Mouse (Mus musculus) heart, postnatal 0 days (tissue): ENCODE results near the gene Calm4. TPM values are rescaled to one million over a fixed set of nuclear protein-coding genes. Genes with fewer than 3 reads are reported as not detected.

Source experiments
- ATAC-seq: fragments of 200-750 bp; cut with Nextera tagmentation; 2 replicates; pipeline ENCODE4 v1.8.0; 2017; ENCODE audit warnings: low read depth, moderate number of reproducible peaks, moderate library complexity; ENCODE audit not compliant: insufficient read depth
- DNase-seq: peaks from one replicate; pipeline ENCODE4 v3.0.0-alpha.2; 2016; ENCODE audit warnings: low spot score
- H3K27ac ChIP-seq: fragments of 300-500 bp; sonication (generic); 2 replicates; pipeline ENCODE4 v1.5.1; 2014; ENCODE audit warnings: low read depth, mild to moderate bottlenecking
- H3K27me3 ChIP-seq: fragments of 300-500 bp; sonication (generic); 2 replicates; pipeline ENCODE4 v1.6.1; 2014; ENCODE audit warnings: low read length, mixed read lengths; ENCODE audit not compliant: control insufficient read depth, insufficient read depth
- H3K36me3 ChIP-seq: fragments of 300-500 bp; sonication (generic); replicated peaks from 2 replicates; pipeline ENCODE4 v1.6.1; 2014; ENCODE audit warnings: low read length, mixed read lengths; ENCODE audit not compliant: control insufficient read depth, insufficient read depth
- H3K4me1 ChIP-seq: fragments of 300-500 bp; sonication (generic); 2 replicates; pipeline ENCODE4 v1.6.1; 2014; ENCODE audit warnings: antibody characterized with exemption; ENCODE audit not compliant: control insufficient read depth, insufficient read depth
- H3K4me2 ChIP-seq: fragments of 300-500 bp; sonication (generic); 2 replicates; pipeline ENCODE4 v1.6.1; 2014; ENCODE audit warnings: low read depth, mild to moderate bottlenecking, low read length, moderate library complexity
- H3K4me3 ChIP-seq: fragments of 300-500 bp; sonication (generic); 2 replicates; pipeline ENCODE4 v1.5.1; 2014; ENCODE audit warnings: low read depth, low read length
- H3K9ac ChIP-seq: fragments of 300-500 bp; sonication (generic); replicated peaks from 2 replicates; pipeline ENCODE4 v1.6.1; 2014; ENCODE audit warnings: low read depth, low read length, mixed read lengths
- H3K9me3 ChIP-seq: fragments of 300-500 bp; sonication (generic); replicated peaks from 2 replicates; pipeline ENCODE4 v1.6.1; 2016; ENCODE audit warnings: low read length; ENCODE audit not compliant: control insufficient read depth
- CTCF ChIP-seq: IDR thresholded peaks from 2 replicates; pipeline ENCODE4 v1.5.1; 2016; ENCODE audit warnings: antibody characterized with exemption, control low read depth, low read depth
- EP300 ChIP-seq: IDR thresholded peaks from 2 replicates; pipeline ENCODE4 v1.6.1; 2016; ENCODE audit warnings: antibody characterized with exemption, low read depth
- WGBS: fragments of 180-500 bp; shearing (Covaris S2); extraction: QIAGEN DNeasy Blood & Tissue Kit; methylation state at CpG from one replicate; pipeline ENCODE4 v1.1.7; 2014; 5-methylcytosine and 5-hydroxymethylcytosine counted together
- polyA plus RNA-seq: library from polyadenylated mRNA; unstranded; fragments of >200 nt; fragmentation: Nextera tagmentation; extraction: Ambion mirVana; gene quantifications from 2 replicates; pipeline ENCODE4 v1.2.1, GENCODE M21; 2015
- total RNA-seq: library from RNA; depleted of rRNA; stranded (reverse); fragments of >200 nt; gene quantifications from 2 replicates; pipeline ENCODE4 v1.2.3, GENCODE M21; 2014; ENCODE audit warnings: low replicate concordance

Calm4 gene
- total and polyA plus RNA-seq, 2 experiments from 2014 or later, result not detected

- TF ChIP-seq CTCF (no peak), EP300 (no peak)
- Histone ChIP-seq H3K4me3 (no peak within 1 kb of the TSS), H3K4me1 (peaks cover 13% of the 10 kb centered on the region), H3K27ac (0 out of 2 replicates have a peak within 1 kb of the TSS, but pooled peaks have one; percentile 38), H3K36me3 (no peaks in the 10 kb centered on the region), H3K27me3 (no peaks in the 10 kb centered on the region), H3K4me2 (no peak within 1 kb of the TSS), H3K9ac (no peak within 1 kb of the TSS), H3K9me3 (no peaks in the 10 kb centered on the region)
- no peak for ATAC-seq
- WGBS, result 85% methylated on average over 13 of the region's 13 CpGs
- no peak for DNase-seq
Measured at GRCm38 (mm10) chr13:3804186-3804585, 33.4 kb upstream of the Calm4 start, which contains the start of gene Calml3. TSS of gene Calml3 (minus strand) at chr13:3804316.

GRCm38 (mm10) chr13:3805132-3805531, 32.4 kb upstream of the Calm4 start:
- Histone ChIP-seq H3K4me1 (peaks cover 4% of the 10 kb centered on the region), H3K4me3 (no peak overlapping the region), H3K27me3 (no peaks in the 10 kb centered on the region), H3K4me2 (no peak overlapping the region), H3K36me3 (no peaks in the 10 kb centered on the region), H3K9ac (no peak overlapping the region), H3K9me3 (no peaks in the 10 kb centered on the region), H3K27ac (0 out of 2 replicates have a peak overlapping the region, but pooled peaks have one; percentile 38)
- WGBS, result 49% methylated on average over 2 of the region's 2 CpGs
- TF ChIP-seq CTCF (no peak), EP300 (no peak)
- DNase-seq (no peak), ATAC-seq (no peak)

GRCm38 (mm10) chr13:3805638-3806037, 31.9 kb upstream of the Calm4 start:
- Histone ChIP-seq H3K27ac (peak overlapping the region; percentile 38; the same call in 1 of the 2 replicates), H3K4me2 (no peak overlapping the region), H3K27me3 (no peaks in the 10 kb centered on the region), H3K4me3 (no peak overlapping the region), H3K4me1 (peaks cover 4% of the 10 kb centered on the region; the same call in 1 of the 2 replicates), H3K9ac (no peak overlapping the region), H3K36me3 (no peaks in the 10 kb centered on the region), H3K9me3 (no peaks in the 10 kb centered on the region)
- WGBS, result 59% methylated on average over 5 of the region's 5 CpGs
- ATAC-seq, result no peak
- DNase-seq, result no peak
- TF ChIP-seq CTCF (no peak), EP300 (no peak)

DNA sequence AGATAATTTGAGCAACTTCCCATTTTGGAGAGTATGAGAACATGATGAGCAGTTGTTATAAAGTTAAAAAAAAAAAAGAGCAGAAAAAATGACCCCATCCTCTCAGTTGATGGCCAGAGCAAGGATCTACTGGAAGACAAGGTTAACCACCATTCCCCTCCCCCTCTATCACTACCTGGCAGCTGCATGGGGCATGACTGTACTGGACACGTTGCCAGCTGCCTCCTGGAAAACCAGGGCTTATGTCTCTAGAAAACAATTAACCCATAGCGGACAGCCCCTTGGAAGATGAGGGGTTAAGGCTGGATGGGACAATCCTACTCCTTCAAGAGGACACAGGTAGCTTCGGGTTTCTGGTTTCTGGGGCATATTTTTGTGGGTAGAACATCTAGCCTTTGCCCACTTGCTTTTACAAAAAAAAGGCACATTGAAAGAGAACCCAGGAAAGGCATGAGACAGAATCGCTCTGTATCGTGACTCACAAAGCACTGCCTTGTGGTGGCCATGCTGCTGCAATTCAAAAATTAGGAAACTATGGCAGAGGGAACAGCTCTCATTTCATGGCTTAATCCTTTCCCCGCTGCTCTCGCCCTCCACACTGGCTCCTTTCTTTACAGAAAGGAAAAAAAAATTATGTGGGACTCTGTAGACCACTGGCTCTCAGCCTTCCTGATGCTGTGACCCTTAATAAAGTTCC, 30.3 kb upstream of the Calm4 start:
- Histone ChIP-seq H3K36me3 (no peaks in the 10 kb centered on the region), H3K4me1 (peaks cover 4% of the 10 kb centered on the region; the same call in 1 of the 2 replicates), H3K27ac (no peak overlapping the region), H3K9ac (no peak overlapping the region), H3K4me2 (no peak overlapping the region), H3K27me3 (no peaks in the 10 kb centered on the region), H3K9me3 (no peaks in the 10 kb centered on the region), H3K4me3 (no peak overlapping the region)
- ATAC-seq (no peak), DNase-seq (no peak)
- no peak for TF ChIP-seq CTCF
- no peak for TF ChIP-seq EP300
- 78% methylated on average over 7 of the region's 7 CpGs for WGBS

DNA sequence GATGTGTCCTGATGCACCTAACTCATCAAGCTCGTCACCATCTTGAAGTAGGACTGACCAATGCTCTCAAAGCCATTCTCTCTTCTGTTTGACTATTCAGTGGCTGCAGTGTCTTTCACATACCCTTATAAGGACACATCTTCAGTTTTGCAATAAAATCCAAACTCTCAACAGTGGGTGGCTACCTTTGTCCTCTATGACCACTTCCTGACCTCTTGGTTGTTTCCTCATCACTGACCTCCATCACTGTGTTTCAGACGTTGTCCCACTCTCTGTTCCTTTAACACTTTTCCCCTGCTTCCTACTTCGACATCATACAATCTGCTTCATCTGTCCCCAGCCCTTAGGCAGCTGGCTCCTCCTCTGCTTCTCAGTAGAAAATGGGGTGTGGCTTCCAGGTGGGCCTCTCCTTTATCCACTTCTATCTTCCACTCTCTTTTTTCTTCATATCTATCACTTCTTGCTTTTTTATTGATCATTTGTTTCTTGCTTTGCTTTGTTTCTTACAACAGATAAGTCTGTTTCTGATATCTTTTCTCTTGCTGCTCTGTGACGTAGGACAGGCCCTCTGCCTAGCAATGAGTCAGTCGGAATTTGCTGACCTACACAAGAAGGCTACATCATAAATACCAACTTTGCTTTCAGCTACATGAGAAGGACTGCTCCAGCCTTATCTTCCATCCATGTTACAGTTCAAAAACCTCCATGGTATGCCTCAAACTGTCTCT, 19.4 kb upstream of the Calm4 start:
- H3K4me3 ChIP-seq, result no peak overlapping the region
- no peak overlapping the region for H3K9ac ChIP-seq
- H3K36me3 ChIP-seq, result no peaks in the 10 kb centered on the region
- H3K9me3 ChIP-seq, result no peaks in the 10 kb centered on the region
- no peak overlapping the region for H3K27ac ChIP-seq
- DNase-seq (no peak), ATAC-seq (no peak)
- TF ChIP-seq EP300 (no peak), CTCF (no peak)
- WGBS, result 59% methylated on average over 5 of the region's 5 CpGs
- no peaks in the 10 kb centered on the region for H3K4me1 ChIP-seq
- H3K27me3 ChIP-seq, result no peaks in the 10 kb centered on the region
- no peak overlapping the region for H3K4me2 ChIP-seq
